Mouse (Mus musculus) heart, embryonic 13.5 days (tissue): ENCODE data around the gene Vps41. TPM values are rescaled to one million over a fixed set of nuclear protein-coding genes. Genes with fewer than 3 reads are reported as not detected.
A peak's percentile ranks its signal among the peaks of the same experiment; 100 is the strongest.

Source experiments
- ATAC-seq: fragments of 200-750 bp; cut with Nextera tagmentation; 2 replicates; pipeline ENCODE4 v1.8.0; 2017; ENCODE audit warnings: moderate TSS enrichment; ENCODE audit not compliant: insufficient number of reproducible peaks, low FRiP score, low TSS enrichment; ENCODE audit errors: extremely low read depth
- H3K27ac ChIP-seq: fragments of 300-500 bp; sonication (generic); replicated peaks from 2 replicates; pipeline ENCODE4 v1.5.1; 2015; ENCODE audit warnings: moderate library complexity, mild to moderate bottlenecking, inconsistent platforms
- H3K27me3 ChIP-seq: fragments of 300-500 bp; sonication (generic); replicated peaks from 2 replicates; pipeline ENCODE4 v1.6.1; 2015; ENCODE audit warnings: mild to moderate bottlenecking, inconsistent platforms
- H3K36me3 ChIP-seq: fragments of 300-500 bp; sonication (generic); 2 replicates; pipeline ENCODE4 v1.6.1; 2015; ENCODE audit warnings: mild to moderate bottlenecking, inconsistent platforms
- H3K4me1 ChIP-seq: fragments of 300-500 bp; sonication (generic); 2 replicates; pipeline ENCODE4 v1.6.1; 2015; ENCODE audit warnings: inconsistent platforms
- H3K4me2 ChIP-seq: fragments of 300-500 bp; sonication (generic); 2 replicates; pipeline ENCODE4 v1.6.1; 2015; ENCODE audit warnings: inconsistent platforms, mild to moderate bottlenecking, moderate library complexity
- H3K4me3 ChIP-seq: fragments of 300-500 bp; sonication (generic); 2 replicates; pipeline ENCODE4 v1.5.1; 2015; ENCODE audit warnings: moderate library complexity, mild to moderate bottlenecking, inconsistent platforms
- H3K9ac ChIP-seq: fragments of 300-500 bp; sonication (generic); 2 replicates; pipeline ENCODE4 v1.6.1; 2015; ENCODE audit warnings: inconsistent platforms, mild to moderate bottlenecking, moderate library complexity
- H3K9me3 ChIP-seq: fragments of 300-500 bp; sonication (generic); 2 replicates; pipeline ENCODE4 v1.6.1; 2016; ENCODE audit warnings: inconsistent platforms
- WGBS: fragments of 180-500 bp; shearing (Covaris S2); methylation state at CpG from one replicate; pipeline ENCODE4 v1.1.7; 2015; ENCODE audit warnings: mixed read lengths; 5-methylcytosine and 5-hydroxymethylcytosine counted together
- polyA plus RNA-seq: library from polyadenylated mRNA; unstranded; fragments of >200 nt; fragmentation: Nextera tagmentation; extraction: Ambion mirVana; gene quantifications from 2 replicates; pipeline ENCODE4 v1.2.1, GENCODE M21; 2015

The Vps41 gene
- polyA plus RNA-seq: 41.5 and 43.0 TPM in 2 replicates

- Histone ChIP-seq H3K36me3 (no peaks in the 10 kb centered on the region), H3K27me3 (no peaks in the 10 kb centered on the region), H3K4me3 (peak within 1 kb of the TSS; percentile 81), H3K9me3 (no peaks in the 10 kb centered on the region), H3K4me2 (peak within 1 kb of the TSS; percentile 78), H3K9ac (peak within 1 kb of the TSS; percentile 87), H3K4me1 (peaks cover 8% of the 10 kb centered on the region), H3K27ac (0 out of 2 replicates have a peak within 1 kb of the TSS, but pooled peaks have one; percentile 13)
- peak; percentile 84 for ATAC-seq
- under 1% methylated on average over 21 of the region's 21 CpGs for WGBS
These were observed at the start of gene Vps41 for GRCm38 (mm10) chr13:18717185-18717584. Gene Vps41 (plus strand): TSS chr13:18717286.

- Histone ChIP-seq H3K9me3 (no peaks in the 10 kb centered on the region), H3K4me3 (no peak overlapping the region), H3K9ac (no peak overlapping the region), H3K4me1 (no peaks in the 10 kb centered on the region), H3K4me2 (no peak overlapping the region), H3K27me3 (no peaks in the 10 kb centered on the region), H3K27ac (no peak overlapping the region), H3K36me3 (no peaks in the 10 kb centered on the region)
- no peak for ATAC-seq
- 46% methylated on average over 7 of the region's 7 CpGs for WGBS
These were observed 18.5 kb upstream of the Vps41 start for GRCm38 (mm10) chr13:18698518-18699065.

DNA sequence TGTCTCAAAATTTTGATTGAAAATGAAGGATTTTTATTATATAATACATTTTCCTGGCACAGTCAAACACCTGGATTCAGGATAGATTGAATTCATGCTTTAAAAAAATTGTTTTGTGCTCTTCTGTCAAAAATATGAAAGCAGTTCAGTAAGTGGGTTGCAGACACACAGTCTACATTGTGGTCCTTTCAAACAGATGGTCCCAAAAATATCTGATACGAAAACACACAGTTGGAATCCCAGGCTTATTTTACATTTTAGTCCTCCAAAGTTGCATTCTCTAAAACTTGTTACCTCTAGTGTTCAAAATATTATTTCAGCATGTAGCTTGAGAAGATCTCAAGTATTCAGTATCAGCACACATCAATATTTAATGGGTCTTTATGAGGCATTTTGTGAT lies 5.4 kb upstream of the Vps41 start:
- Histone ChIP-seq H3K9me3 (no peaks in the 10 kb centered on the region), H3K4me2 (no peak overlapping the region), H3K9ac (no peak overlapping the region), H3K27me3 (no peaks in the 10 kb centered on the region), H3K4me3 (no peak overlapping the region), H3K4me1 (no peaks in the 10 kb centered on the region), H3K27ac (no peak overlapping the region), H3K36me3 (no peaks in the 10 kb centered on the region)
- whole genome bisulfite sequencing: 80% methylated on average over 1 of the region's 1 CpGs
- ATAC-seq: no peak

DNA sequence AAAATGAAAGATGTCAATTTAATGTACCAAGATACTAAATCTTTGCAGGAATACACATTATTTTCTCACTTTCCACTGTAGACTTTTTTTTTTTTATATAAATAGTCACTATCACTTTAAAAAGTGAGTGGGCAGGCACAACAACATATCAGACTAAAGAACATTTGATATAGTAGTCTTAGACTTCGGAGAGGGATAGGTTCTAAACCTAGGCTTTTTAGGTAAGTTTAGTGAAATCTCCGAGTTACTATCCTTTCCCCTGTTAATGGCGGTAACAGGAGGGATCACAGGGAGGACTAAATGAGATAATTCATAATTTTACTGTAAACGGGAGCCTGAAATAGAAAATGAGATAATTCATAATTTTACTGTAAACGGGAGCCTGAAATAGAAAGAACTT lies 379 bp upstream of the Vps41 start:
- Histone ChIP-seq H3K4me3 (peak overlapping the region; percentile 81), H3K4me2 (peak overlapping the region; percentile 78), H3K9ac (no peak overlapping the region), H3K9me3 (no peaks in the 10 kb centered on the region), H3K27ac (no peak overlapping the region), H3K4me1 (peaks cover 8% of the 10 kb centered on the region), H3K27me3 (no peaks in the 10 kb centered on the region), H3K36me3 (no peaks in the 10 kb centered on the region)
- no peak for ATAC-seq
- 34% methylated on average over 5 of the region's 5 CpGs for WGBS

DNA sequence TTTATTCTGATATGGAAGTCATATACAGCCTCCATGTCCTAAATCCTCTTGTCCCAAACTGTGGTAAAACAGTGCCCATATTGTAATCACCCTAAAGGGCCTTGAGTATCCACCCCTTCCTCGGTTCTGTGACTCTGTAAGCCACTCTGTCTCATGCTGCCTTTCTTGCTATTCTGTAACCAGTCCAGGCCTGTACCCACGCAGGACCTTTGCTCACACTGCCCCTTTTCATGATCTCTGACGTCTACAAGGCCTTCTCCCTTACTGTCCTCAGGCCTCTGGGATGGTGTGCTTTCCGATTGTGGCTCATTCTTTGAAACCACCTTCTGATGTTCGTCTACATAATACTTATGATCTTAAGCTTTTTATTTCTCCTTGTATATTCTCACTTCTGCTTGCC lies 1.4 kb downstream of the Vps41 start:
- H3K4me1 ChIP-seq: peaks cover 8% of the 10 kb centered on the region
- no peak overlapping the region for H3K4me3 ChIP-seq
- no peak overlapping the region for H3K27ac ChIP-seq
- no peak for ATAC-seq
- no peaks in the 10 kb centered on the region for H3K9me3 ChIP-seq
- 0 out of 2 replicates have a peak, but pooled peaks cover 3% of the 10 kb centered on the region for H3K36me3 ChIP-seq
- WGBS: 78% methylated on average over 5 of the region's 5 CpGs
- H3K9ac ChIP-seq: no peak overlapping the region
- peak overlapping the region; percentile 78; the same call in 1 of the 2 replicates for H3K4me2 ChIP-seq
- no peaks in the 10 kb centered on the region for H3K27me3 ChIP-seq

- no peak for ATAC-seq
- Histone ChIP-seq H3K4me3 (no peak overlapping the region), H3K9ac (no peak overlapping the region), H3K9me3 (peaks cover 3% of the 10 kb centered on the region; the same call in 1 of the 2 replicates), H3K27ac (no peak overlapping the region), H3K4me2 (no peak overlapping the region), H3K4me1 (peaks cover 8% of the 10 kb centered on the region; the same call in 1 of the 2 replicates), H3K36me3 (peaks cover 27% of the 10 kb centered on the region), H3K27me3 (no peaks in the 10 kb centered on the region)
- WGBS: 88% methylated on average over 3 of the region's 3 CpGs
These were observed 13.6 kb downstream of the Vps41 start for GRCm38 (mm10) chr13:18730666-18731065.

- ATAC-seq: no peak
- Histone ChIP-seq H3K9me3 (peaks cover 6% of the 10 kb centered on the region; the same call in 1 of the 2 replicates), H3K4me1 (peaks cover 8% of the 10 kb centered on the region; the same call in 1 of the 2 replicates), H3K9ac (no peak overlapping the region), H3K36me3 (peaks cover 23% of the 10 kb centered on the region), H3K27me3 (no peaks in the 10 kb centered on the region), H3K4me3 (no peak overlapping the region), H3K4me2 (no peak overlapping the region), H3K27ac (no peak overlapping the region)
- WGBS: 76% methylated on average over 1 of the region's 1 CpGs
These were observed 19.5 kb downstream of the Vps41 start for GRCm38 (mm10) chr13:18736590-18736989.

- Histone ChIP-seq H3K9me3 (peaks cover 6% of the 10 kb centered on the region; the same call in 1 of the 2 replicates), H3K4me2 (no peak overlapping the region), H3K27me3 (no peaks in the 10 kb centered on the region), H3K4me3 (no peak overlapping the region), H3K27ac (no peak overlapping the region), H3K4me1 (no peaks in the 10 kb centered on the region), H3K9ac (no peak overlapping the region), H3K36me3 (peaks cover 31% of the 10 kb centered on the region)
- ATAC-seq: no peak
- WGBS: 86% methylated on average over 16 of the region's 16 CpGs
These were observed 26.6 kb downstream of the Vps41 start for GRCm38 (mm10) chr13:18743575-18744265.

DNA sequence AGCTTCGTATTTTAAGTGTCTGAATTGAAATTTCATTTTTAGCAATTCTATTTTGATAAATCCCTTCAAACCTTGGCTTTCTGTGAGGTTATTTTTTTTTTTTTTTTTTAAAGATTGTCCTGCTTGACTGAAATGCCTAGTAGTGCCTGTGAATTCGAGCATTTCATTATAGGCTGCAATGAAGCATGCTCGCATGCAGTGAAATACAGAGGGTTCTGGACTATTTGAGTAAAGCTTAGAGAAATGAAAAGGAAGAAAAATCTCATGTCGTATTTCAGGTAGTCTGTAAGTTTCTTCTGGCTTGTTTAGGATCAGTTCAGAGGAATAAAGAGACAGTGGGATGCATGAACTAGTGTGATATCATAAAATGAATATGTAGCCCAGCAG lies 27.2 kb downstream of the Vps41 start:
- no peaks in the 10 kb centered on the region for H3K4me1 ChIP-seq
- H3K9ac ChIP-seq: no peak overlapping the region
- no peak overlapping the region for H3K4me2 ChIP-seq
- no peak for ATAC-seq
- no peak overlapping the region for H3K4me3 ChIP-seq
- H3K9me3 ChIP-seq: peaks cover 6% of the 10 kb centered on the region; the same call in 1 of the 2 replicates
- WGBS: 80% methylated on average over 4 of the region's 4 CpGs
- peaks cover 30% of the 10 kb centered on the region for H3K36me3 ChIP-seq
- no peaks in the 10 kb centered on the region for H3K27me3 ChIP-seq
- H3K27ac ChIP-seq: no peak overlapping the region

DNA sequence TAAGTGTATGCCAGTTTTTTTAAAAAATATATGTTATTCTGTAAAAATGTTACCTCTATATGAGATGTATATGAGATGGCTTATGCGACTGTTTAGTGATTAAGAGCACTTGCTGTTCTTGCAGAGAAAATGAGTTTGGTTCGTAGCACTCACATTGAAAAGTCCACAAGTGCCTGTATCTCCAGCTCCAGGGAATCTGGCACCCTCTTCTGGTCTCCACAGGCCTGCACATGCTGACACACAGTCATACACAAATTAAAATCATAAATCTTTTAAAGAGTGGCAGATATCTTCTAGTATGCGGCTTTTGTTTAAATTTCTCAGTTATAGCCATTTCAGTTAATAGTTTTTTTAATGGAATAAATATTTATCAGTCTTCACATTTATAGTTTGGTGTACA lies 40.9 kb downstream of the Vps41 start:
- 82% methylated on average over 3 of the region's 3 CpGs for WGBS
- ATAC-seq: no peak
- no peak overlapping the region for H3K4me3 ChIP-seq
- H3K4me1 ChIP-seq: no peaks in the 10 kb centered on the region
- H3K36me3 ChIP-seq: no peaks in the 10 kb centered on the region
- no peak overlapping the region for H3K4me2 ChIP-seq
- no peaks in the 10 kb centered on the region for H3K27me3 ChIP-seq
- H3K9ac ChIP-seq: no peak overlapping the region
- no peak overlapping the region for H3K27ac ChIP-seq
- H3K9me3 ChIP-seq: no peaks in the 10 kb centered on the region

GRCm38 (mm10) chr13:18759361-18760056 lies 42.4 kb downstream of the Vps41 start:
- H3K4me3 ChIP-seq: no peak overlapping the region

More at GRCm38 (mm10) chr13:18759361-18760056, 42.4 kb downstream of the Vps41 start:
- H3K9ac ChIP-seq: no peak overlapping the region
- H3K27ac ChIP-seq: no peak overlapping the region
- no peak overlapping the region for H3K4me2 ChIP-seq
- WGBS: 79% methylated on average over 5 of the region's 5 CpGs
- no peak for ATAC-seq
- H3K27me3 ChIP-seq: no peaks in the 10 kb centered on the region
- H3K4me1 ChIP-seq: no peaks in the 10 kb centered on the region
- no peaks in the 10 kb centered on the region for H3K9me3 ChIP-seq
- H3K36me3 ChIP-seq: no peaks in the 10 kb centered on the region
